Mouse (Mus musculus) erythroblast, embryonic 14.5 days (primary cell): Measurements from ENCODE around the gene Dhx33.

Experiments used
- GATA1 ChIP-seq: IDR thresholded peaks from 2 replicates; pipeline ENCODE4 v1.6.1; 2012; ENCODE audit warnings: low read length, inconsistent platforms, mixed read lengths
- TAL1 ChIP-seq: IDR thresholded peaks from 3 replicates; pipeline ENCODE4 v1.6.1; 2012; ENCODE audit warnings: low read length, inconsistent platforms, mixed read lengths

DNA sequence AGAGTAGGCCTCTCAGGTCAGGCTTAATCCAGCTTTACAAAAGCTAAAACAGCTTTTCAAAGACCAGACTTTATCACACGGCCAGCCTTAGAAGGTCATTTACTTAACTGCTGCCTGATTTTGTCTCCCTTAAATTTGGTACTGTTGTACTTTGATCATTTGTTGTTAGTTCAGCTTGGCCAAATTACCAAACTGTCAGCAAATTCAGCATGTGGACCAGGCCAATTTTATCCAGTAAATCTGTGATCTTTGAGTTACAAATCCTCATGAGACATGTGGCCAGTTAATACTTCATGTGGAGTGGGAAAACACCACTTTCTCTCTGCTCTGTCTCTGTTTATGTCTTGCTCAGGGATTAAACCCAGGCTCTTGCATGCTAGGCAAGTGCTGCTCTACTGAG, 31.7 kb downstream of the Dhx33 start:
- TF ChIP-seq GATA1 (no peak), TAL1 (no peak)
